Mouse (Mus musculus) lung, adult 18-20 months (tissue): Measurements from ENCODE around the gene Pomgnt1.

Experiments
- DNase-seq, 2 experiments: peaks; one replicate each; pipeline ENCODE4 v3.0.0; 2022; ENCODE audit warnings: mixed read lengths in 2 of 2

The Pomgnt1 gene

GRCm38 (mm10) chr4:116123602-116124519 is at the start of gene Pomgnt1, which contains the start of gene Rad54l:
TSS of gene Pomgnt1 (plus strand) at chr4:116123840.
TSS of gene Rad54l (minus strand) at chr4:116123690.
- peak; percentile 85 to 91 for DNase-seq

GRCm38 (mm10) chr4:116074145-116074675 is 49.4 kb upstream of the Pomgnt1 start:
- DNase-seq, result no peak

DNA sequence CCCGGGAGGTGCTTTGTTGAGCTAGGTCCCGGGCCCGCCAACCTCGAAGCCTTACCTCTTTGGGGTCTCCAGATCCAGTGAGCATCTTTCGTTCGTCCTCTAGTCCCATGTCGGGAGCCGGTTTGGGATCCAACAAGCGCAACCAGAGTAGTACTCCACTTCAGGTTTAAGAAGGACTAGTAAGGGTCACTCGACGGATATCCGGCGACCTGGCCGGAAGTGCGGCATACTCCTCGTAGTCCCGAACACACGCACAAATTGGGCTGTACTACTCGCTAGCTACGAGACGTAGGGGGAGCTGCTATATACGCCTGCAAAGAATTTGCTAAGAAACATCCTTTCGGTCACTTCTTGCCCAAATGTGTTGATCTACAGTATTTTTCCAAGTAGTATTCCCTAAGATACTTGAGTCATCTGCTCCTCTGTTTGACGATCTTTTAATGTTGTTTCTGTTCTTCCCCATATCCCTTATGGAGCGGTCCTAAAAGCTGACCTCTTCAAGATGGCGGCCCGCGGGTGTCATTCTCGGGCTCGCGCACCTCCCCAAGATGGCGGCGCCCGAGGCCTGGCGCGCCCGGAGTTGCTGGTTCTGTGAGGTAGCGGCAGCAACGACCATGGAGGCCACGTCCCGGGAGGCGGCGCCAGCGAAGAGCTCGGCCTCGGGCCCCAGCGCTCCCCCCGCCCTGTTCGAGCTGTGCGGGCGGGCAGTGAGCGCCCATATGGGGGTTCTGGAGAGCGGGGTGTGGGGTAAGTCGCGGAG is 48.6 kb upstream of the Pomgnt1 start, which contains the start of the genes Uqcrh and Lrrc41:
Gene Uqcrh, minus strand, starts transcription at position 211 of the 760 bp plus-strand sequence.
Gene Lrrc41, plus strand, starts transcription at position 409 of the 760 bp plus-strand sequence.
- peak; percentile 94 for DNase-seq

GRCm38 (mm10) chr4:116075631-116076368 is 47.8 kb upstream of the Pomgnt1 start:
- DNase-seq, result peak; percentile 70 to 73

- DNase-seq, result peak; percentile 29 to 32
Observed at GRCm38 (mm10) chr4:116076369-116077231, 47.0 kb upstream of the Pomgnt1 start.

DNA sequence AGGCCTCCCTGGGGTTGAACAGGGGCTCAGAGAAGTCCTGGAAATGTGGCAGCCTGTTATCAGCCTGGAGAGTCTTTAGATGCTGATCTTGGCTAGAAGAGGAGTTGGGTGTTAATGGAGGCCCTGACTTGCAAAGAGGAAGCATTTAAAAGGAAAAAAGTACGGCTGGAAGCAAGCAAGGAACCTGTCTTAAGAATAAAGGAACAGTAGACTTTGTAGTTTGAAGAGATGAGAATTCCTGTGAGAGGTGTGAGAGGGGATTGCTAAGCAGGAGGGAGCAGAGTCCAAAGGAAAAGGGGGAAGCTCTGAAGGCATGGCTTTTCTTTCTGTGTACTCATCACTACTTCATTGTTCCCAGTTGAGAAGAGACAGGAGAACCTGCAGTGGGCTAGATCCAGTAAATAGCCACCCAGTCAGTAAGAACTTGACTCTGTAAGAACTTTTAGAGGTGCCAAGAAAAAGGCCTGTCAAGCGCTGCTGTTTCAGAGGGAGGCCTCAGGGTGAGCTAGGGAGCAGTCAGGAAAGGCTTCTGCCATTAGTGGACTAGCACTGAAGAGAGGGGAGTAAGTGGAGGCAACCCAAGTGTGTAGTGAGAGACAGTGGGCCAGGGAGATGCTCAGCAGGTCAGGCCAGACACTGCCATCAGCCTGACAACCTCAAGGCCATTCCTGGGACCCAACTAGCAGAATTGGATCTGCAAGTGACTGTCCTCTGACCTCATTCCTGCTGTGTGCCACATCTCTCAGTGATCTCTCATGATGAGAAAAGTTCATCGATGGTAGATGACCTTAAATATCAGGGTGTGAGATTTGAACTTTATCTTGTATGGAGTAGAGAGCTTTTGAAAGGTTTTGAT is 46.2 kb upstream of the Pomgnt1 start:
- DNase-seq, result no peak

GRCm38 (mm10) chr4:116088510-116089249 is 35.0 kb upstream of the Pomgnt1 start:
- DNase-seq, result no peak

DNA sequence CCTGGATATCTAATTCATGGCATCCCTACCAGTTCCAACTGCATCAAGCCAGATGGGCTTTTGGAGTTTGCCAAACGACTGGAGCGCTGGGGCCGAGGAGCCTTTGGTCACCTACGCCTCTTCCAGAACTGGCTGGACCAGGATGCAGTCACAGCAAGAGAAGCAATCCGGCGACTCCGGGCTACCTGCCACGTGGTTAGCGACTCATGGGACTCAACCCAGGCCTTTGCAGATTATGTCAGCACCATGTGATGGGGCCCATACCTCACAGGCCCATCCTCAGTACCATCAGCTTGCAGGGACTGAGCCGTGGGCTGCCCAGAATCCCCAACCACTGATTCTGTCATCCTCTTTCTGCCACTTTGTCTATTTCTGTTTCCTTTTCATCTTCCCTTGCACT is 27.3 kb upstream of the Pomgnt1 start:
- DNase-seq, result no peak

DNA sequence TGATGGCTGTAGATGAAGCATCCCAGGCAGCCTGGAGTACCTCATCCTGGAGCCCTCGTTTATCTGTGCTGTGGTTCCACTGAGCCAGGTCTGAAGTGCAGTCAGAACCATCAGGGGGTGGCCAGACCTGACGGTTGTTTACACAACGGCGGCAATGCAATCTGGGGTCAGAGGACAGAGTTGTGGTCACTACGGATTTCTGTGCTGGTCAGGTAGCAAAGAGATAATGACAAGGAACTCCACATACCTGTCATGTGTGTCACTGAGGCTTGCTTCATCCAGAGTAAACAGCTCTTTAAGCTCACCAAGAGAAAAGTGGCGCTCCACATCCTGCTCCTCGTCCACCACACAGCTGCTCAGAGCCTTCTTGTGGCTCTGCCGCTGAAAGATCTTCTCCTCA is 26.4 kb upstream of the Pomgnt1 start:
- DNase-seq, result peak in 1 of 2 experiments; percentile 7

- no peak for DNase-seq
Observed at GRCm38 (mm10) chr4:116100959-116101358, 22.7 kb upstream of the Pomgnt1 start.

- DNase-seq, result no peak
Observed at GRCm38 (mm10) chr4:116105278-116105677, 18.4 kb upstream of the Pomgnt1 start.

DNA sequence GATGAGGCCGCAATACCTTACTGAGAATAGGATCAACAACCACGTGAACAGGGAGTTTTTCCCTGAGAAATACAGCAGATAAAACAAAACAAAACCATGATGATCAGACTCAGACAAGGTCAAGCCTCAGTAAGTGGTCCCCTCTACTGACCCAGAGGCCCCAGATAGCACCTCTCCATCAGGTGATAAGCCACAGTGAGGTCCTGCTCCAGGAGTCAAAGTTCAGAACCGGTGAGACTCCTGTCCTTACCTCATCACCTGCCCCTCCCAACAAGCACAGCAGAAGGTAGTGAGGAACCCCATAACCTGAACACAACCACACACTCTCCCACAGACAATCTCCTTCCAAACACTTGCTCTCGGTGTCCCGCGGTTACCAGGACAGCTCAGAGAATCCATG is 12.9 kb upstream of the Pomgnt1 start:
- DNase-seq, result no peak

- no peak for DNase-seq
Observed at GRCm38 (mm10) chr4:116111486-116111885, 12.2 kb upstream of the Pomgnt1 start.

GRCm38 (mm10) chr4:116122762-116123161 is 878 bp upstream of the Pomgnt1 start:
- no peak for DNase-seq

DNA sequence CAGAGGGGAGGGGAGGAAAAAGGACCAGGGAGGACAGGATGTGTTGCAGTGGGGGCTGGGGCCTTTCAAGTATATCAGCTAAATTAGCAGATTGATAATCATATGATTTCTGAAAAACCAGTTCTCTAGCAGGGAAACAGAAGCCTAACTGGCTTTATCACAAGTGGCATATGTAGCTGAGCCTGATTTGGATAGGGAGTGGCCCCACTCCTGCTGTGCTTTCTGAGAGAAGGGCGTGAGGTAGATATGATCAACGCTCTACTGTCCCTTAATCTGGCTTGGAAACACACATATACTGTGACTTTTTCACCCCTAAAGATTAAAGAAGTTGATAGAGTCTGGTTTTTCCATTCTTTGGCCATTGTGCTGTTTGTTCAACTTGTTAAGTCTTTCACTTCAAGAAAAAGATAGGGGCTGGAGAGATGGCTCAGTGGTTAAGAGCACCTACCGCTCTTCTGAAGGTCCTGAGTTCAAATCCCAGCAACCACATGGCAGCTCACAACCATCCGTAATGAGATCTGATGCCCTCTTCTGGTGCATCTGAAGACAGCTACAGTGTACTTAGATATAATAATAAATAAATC is 2.3 kb downstream of the Pomgnt1 start:
- no peak for DNase-seq

GRCm38 (mm10) chr4:116127956-116128355 is 4.3 kb downstream of the Pomgnt1 start:
- DNase-seq, result no peak

- no peak for DNase-seq
Observed at GRCm38 (mm10) chr4:116133126-116133525, 9.5 kb downstream of the Pomgnt1 start.

GRCm38 (mm10) chr4:116134990-116135389 is 11.3 kb downstream of the Pomgnt1 start:
- no peak for DNase-seq

- no peak for DNase-seq
Observed at GRCm38 (mm10) chr4:116137421-116137996, 13.9 kb downstream of the Pomgnt1 start.
